Mouse (Mus musculus) hindbrain, postnatal 0 days (tissue): ENCODE results near the gene Mtrr. TPM values are rescaled to one million over a fixed set of nuclear protein-coding genes. Genes with fewer than 3 reads are reported as not detected.

ENCODE experiments used
- ATAC-seq: fragments of 200-750 bp; cut with Nextera tagmentation; 2 replicates; pipeline ENCODE4 v1.8.0; 2017; ENCODE audit warnings: mild to moderate bottlenecking, moderate TSS enrichment, moderate library complexity
- DNase-seq: peaks from one replicate; pipeline ENCODE4 v3.0.0-alpha.2; 2015; ENCODE audit warnings: low spot score
- H3K27ac ChIP-seq: fragments of 300-500 bp; sonication (generic); 2 replicates; pipeline ENCODE4 v1.5.1; 2014; ENCODE audit warnings: mild to moderate bottlenecking
- H3K27me3 ChIP-seq: fragments of 300-500 bp; sonication (generic); 2 replicates; pipeline ENCODE4 v1.6.1; 2014; ENCODE audit warnings: low read length, mixed read lengths; ENCODE audit not compliant: insufficient read depth
- H3K36me3 ChIP-seq: fragments of 300-500 bp; sonication (generic); 2 replicates; pipeline ENCODE4 v1.6.1; 2014; ENCODE audit warnings: low read length, mixed read lengths; ENCODE audit not compliant: insufficient read depth
- H3K4me1 ChIP-seq: fragments of 300-500 bp; sonication (generic); 2 replicates; pipeline ENCODE4 v1.6.1; 2014; ENCODE audit warnings: antibody characterized with exemption, low read length, mixed read lengths; ENCODE audit not compliant: insufficient read depth
- H3K4me2 ChIP-seq: fragments of 300-500 bp; sonication (generic); 2 replicates; pipeline ENCODE4 v1.6.1; 2014; ENCODE audit warnings: low read depth, mild to moderate bottlenecking, low read length, moderate library complexity, mixed read lengths
- H3K4me3 ChIP-seq: fragments of 300-500 bp; sonication (generic); 2 replicates; pipeline ENCODE4 v1.5.1; 2014; ENCODE audit warnings: low read length
- H3K9ac ChIP-seq: fragments of 300-500 bp; sonication (generic); replicated peaks from 2 replicates; pipeline ENCODE4 v1.6.1; 2014; ENCODE audit warnings: mild to moderate bottlenecking, low read length, moderate library complexity, mixed read lengths
- H3K9me3 ChIP-seq: fragments of 300-500 bp; sonication (generic); 2 replicates; pipeline ENCODE4 v1.6.1; 2016; ENCODE audit warnings: low read length, mixed read lengths
- CTCF ChIP-seq: IDR thresholded peaks from 2 replicates; pipeline ENCODE4 v1.5.1; 2016; ENCODE audit warnings: antibody characterized with exemption, control low read depth, low read depth
- whole genome bisulfite sequencing: fragments of 180-500 bp; shearing (Covaris S2); extraction: QIAGEN DNeasy Blood & Tissue Kit; methylation state at CpG from one replicate; pipeline ENCODE4 v1.1.7; 2014; 5-methylcytosine and 5-hydroxymethylcytosine counted together
- polyA plus RNA-seq: library from polyadenylated mRNA; unstranded; fragments of >200 nt; fragmentation: Nextera tagmentation; extraction: Ambion mirVana; gene quantifications from 2 replicates; pipeline ENCODE4 v1.2.1, GENCODE M21; 2015
- total RNA-seq: library from RNA; depleted of rRNA; stranded (reverse); fragments of >200 nt; gene quantifications from 2 replicates; pipeline ENCODE4 v1.2.3, GENCODE M21; 2014; rRNA removed

Mtrr gene
- total RNA-seq (10.1 and 18.0 TPM in 2 replicates), polyA plus RNA-seq (8.2 and 10.3 TPM in 2 replicates)

GRCm38 (mm10) chr13:68581747-68582516, at the start of gene Mtrr, which contains the start of gene Fastkd3:
Gene Mtrr (minus strand): TSS chr13:68582149.
Gene Fastkd3 (plus strand): TSS chr13:68582234.
- Histone ChIP-seq H3K27me3 (no peaks in the 10 kb centered on the region), H3K9ac (peak within 1 kb of the TSS; percentile 73), H3K36me3 (peaks cover 15% of the 10 kb centered on the region; the same call in 1 of the 2 replicates), H3K4me3 (peak within 1 kb of the TSS; percentile 82), H3K4me1 (peaks cover 10% of the 10 kb centered on the region; the same call in 1 of the 2 replicates), H3K4me2 (peak within 1 kb of the TSS; percentile 90), H3K9me3 (no peaks in the 10 kb centered on the region), H3K27ac (peak within 1 kb of the TSS; percentile 77)
- peak; percentile 99 for DNase-seq
- TF ChIP-seq CTCF: no peak
- 2% methylated on average over 80 of the region's 81 CpGs for WGBS
- peak; percentile 99 for ATAC-seq

GRCm38 (mm10) chr13:68627041-68627440, 45.1 kb upstream of the Mtrr start:
- 69% methylated on average over 3 of the region's 3 CpGs for WGBS
- DNase-seq: no peak

GRCm38 (mm10) chr13:68622792-68623191, 40.8 kb upstream of the Mtrr start:
- ATAC-seq (peak; percentile 91), DNase-seq (peak; percentile 79)
- H3K4me3 ChIP-seq: no peak overlapping the region
- WGBS: 57% methylated on average over 6 of the region's 6 CpGs
- H3K4me1 ChIP-seq: no peaks in the 10 kb centered on the region
- H3K9me3 ChIP-seq: no peaks in the 10 kb centered on the region
- no peaks in the 10 kb centered on the region for H3K27me3 ChIP-seq
- no peak overlapping the region for H3K27ac ChIP-seq
- peak; percentile 77; the same call in 1 of the 2 replicates for TF ChIP-seq CTCF
- no peak overlapping the region for H3K9ac ChIP-seq
- no peak overlapping the region for H3K4me2 ChIP-seq
- H3K36me3 ChIP-seq: no peaks in the 10 kb centered on the region

More at GRCm38 (mm10) chr13:68627041-68627440, 45.1 kb upstream of the Mtrr start:
- no peaks in the 10 kb centered on the region for H3K27me3 ChIP-seq
- H3K27ac ChIP-seq: no peak overlapping the region
- no peak for ATAC-seq
- H3K4me1 ChIP-seq: no peaks in the 10 kb centered on the region
- no peak for TF ChIP-seq CTCF
- no peaks in the 10 kb centered on the region for H3K9me3 ChIP-seq
- no peak overlapping the region for H3K4me2 ChIP-seq
- no peak overlapping the region for H3K9ac ChIP-seq
- H3K4me3 ChIP-seq: no peak overlapping the region
- no peaks in the 10 kb centered on the region for H3K36me3 ChIP-seq

GRCm38 (mm10) chr13:68607652-68608405, 25.9 kb upstream of the Mtrr start:
- Histone ChIP-seq H3K9ac (0 out of 2 replicates have a peak overlapping the region, but pooled peaks have one; percentile 2), H3K27me3 (no peaks in the 10 kb centered on the region), H3K4me2 (peak overlapping the region; percentile 31), H3K4me3 (no peak overlapping the region), H3K36me3 (no peaks in the 10 kb centered on the region), H3K9me3 (no peaks in the 10 kb centered on the region), H3K27ac (peak overlapping the region; percentile 6; the same call in 1 of the 2 replicates), H3K4me1 (no peaks in the 10 kb centered on the region; the same call in 1 of the 2 replicates)
- TF ChIP-seq CTCF: no peak
- ATAC-seq (peak; percentile 66), DNase-seq (peak; percentile 31)
- WGBS: 48% methylated on average over 21 of the region's 21 CpGs

- WGBS: 2% methylated on average over 11 of the region's 11 CpGs
- DNase-seq (peak; percentile 64), ATAC-seq (peak; percentile 83)
- Histone ChIP-seq H3K4me2 (peak overlapping the region; percentile 49), H3K9ac (no peak overlapping the region), H3K9me3 (no peaks in the 10 kb centered on the region), H3K27ac (no peak overlapping the region), H3K4me1 (no peaks in the 10 kb centered on the region; the same call in none of the 2 replicates), H3K36me3 (no peaks in the 10 kb centered on the region), H3K4me3 (peak overlapping the region; percentile 23), H3K27me3 (no peaks in the 10 kb centered on the region)
- TF ChIP-seq CTCF: 0 out of 2 replicates have a peak, but pooled peaks have one; percentile 12
These were observed 23.8 kb upstream of the Mtrr start for GRCm38 (mm10) chr13:68605689-68606126.

- Histone ChIP-seq H3K4me3 (no peak overlapping the region), H3K36me3 (no peaks in the 10 kb centered on the region), H3K27me3 (no peaks in the 10 kb centered on the region), H3K4me1 (no peaks in the 10 kb centered on the region; the same call in none of the 2 replicates), H3K27ac (no peak overlapping the region), H3K9me3 (no peaks in the 10 kb centered on the region), H3K9ac (no peak overlapping the region), H3K4me2 (no peak overlapping the region)
- no peak for ATAC-seq
- TF ChIP-seq CTCF: no peak
- no peak for DNase-seq
- WGBS: 80% methylated on average over 6 of the region's 6 CpGs
These were observed 21.1 kb upstream of the Mtrr start for GRCm38 (mm10) chr13:68603085-68603484.
